Mouse (Mus musculus) CD4-positive, CD25-positive, alpha-beta regulatory T cell (primary cell): ENCODE results near the gene Gm8267. TPM values are rescaled to one million over a fixed set of nuclear protein-coding genes. Genes with fewer than 3 reads are reported as not detected.

Source experiments
- polyA plus RNA-seq: library from polyadenylated mRNA; unstranded; fragments of 100-300 nt; shearing (Covaris generic); gene quantifications from one replicate; pipeline ENCODE4 v1.2.1, GENCODE M21; 2017

Gene Gm8267
- not detected for polyA plus RNA-seq

DNA sequence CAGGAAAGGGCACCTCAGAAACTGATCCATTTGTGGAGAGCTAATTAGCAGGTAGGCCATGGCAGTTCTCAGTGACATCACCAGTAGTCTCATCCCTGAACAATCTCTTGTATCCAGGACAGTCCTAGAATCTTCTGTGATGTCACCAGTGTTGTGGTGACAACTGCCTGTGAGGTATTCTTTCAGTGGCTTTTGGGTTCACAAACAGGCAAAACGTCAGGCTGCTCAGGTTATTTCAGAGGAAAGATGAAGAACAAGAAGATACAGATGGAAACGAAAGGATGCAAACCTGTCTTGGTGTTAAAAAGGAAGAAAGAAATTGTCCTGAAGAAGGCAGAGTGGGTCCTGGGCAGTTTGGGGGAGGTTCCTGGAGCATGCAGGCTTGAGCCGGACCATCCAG, at the start of gene Gm8267:
Gene Gm8267, minus strand, starts transcription at position 101 of the 400 bp plus-strand sequence.

DNA sequence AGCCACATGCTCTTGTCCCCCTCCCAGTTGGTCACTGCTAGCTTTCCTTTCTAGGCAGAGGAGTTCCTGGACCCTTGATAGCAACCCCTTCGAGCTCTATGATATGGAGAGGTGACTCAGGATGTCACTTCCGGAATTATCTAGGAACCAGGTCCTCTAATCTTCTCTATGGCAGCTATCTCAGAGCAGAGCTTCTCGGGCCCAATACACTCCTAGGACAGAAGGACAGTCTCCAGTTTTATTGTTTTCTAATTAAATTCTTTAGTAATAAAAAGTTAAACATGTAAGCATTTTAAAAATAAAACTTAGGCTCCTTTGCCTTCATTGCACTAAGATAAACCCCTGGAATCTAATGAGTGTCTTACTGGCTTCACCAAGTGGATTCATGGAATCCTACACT, 43.8 kb downstream of the Gm8267 start, which contains the start of gene Gm8257:
Gene Gm8257, minus strand, starts transcription at position 101 of the 400 bp plus-strand sequence.

Other genes starting within 250 kb of the Gm8267 start
- not detected for gene Gm17093, start 232.1 kb downstream of the Gm8267 start, polyA plus RNA-seq
- gene Gm8247, start 167.2 kb downstream of the Gm8267 start, polyA plus RNA-seq = not detected
- gene Gm5624, start 122.4 kb downstream of the Gm8267 start, polyA plus RNA-seq = not detected
- not detected for gene Gm8257, start 43.9 kb downstream of the Gm8267 start, polyA plus RNA-seq
- gene Ptgdr, start 109.0 kb upstream of the Gm8267 start, polyA plus RNA-seq = not detected
- gene Ptger2, start 237.9 kb upstream of the Gm8267 start, polyA plus RNA-seq = 42.2 TPM